Mouse (Mus musculus): ENCODE data around the gene Ufsp1.
"Not testable (repeated sequence)": the region's sequence is repeated elsewhere in the genome, so short reads cannot be mapped to it uniquely, and the experiment has no call there.

The Ufsp1 gene

DNA sequence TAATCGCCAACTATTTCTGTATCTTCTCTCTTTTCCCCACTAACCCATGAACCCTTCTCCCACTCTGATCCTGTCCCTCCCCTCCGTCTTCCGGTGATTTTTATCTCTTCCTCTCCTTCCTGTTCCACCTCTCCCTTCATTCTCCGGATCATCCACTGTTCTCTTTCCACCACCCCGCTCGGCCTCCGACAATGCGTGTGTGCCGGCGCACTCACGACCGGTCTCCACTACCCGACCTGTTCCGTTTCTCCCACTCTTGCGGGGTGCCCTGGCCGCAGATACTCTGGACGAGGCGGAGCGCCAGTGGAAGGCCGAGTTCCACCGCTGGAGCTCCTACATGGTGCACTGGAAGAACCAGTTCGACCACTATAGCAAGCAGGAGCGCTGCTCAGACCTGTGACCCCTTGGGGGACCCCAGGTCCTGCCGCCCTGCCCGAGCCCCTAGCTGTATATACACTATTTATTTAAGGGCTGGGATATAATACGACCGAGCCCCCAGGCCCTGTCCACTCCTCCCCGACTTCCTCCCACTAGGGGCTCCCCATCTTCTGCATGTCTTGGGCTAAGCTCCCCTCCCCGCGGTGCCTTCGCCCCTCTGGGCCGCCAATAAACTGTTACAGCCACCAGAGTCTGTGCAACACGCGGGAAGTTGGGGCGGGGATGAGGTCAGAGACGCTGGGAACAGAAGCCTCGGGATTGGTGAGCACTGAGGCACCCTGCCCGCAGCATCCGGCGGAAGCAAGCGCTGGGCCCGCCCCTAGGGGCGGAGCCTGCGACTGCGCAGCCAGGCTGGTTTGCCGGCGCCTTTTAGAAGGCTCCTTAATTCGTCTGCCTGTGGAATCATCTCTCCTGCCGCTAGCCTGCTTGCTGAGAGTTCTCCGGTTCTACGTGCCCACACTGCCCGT lies at the start of gene Ufsp1:
TSS of gene Ufsp1 (plus strand) at position 791 of the 905 bp plus-strand sequence.
- peak; percentile 84 for DNase-seq (ENCODE audit: low spot score)

DNA sequence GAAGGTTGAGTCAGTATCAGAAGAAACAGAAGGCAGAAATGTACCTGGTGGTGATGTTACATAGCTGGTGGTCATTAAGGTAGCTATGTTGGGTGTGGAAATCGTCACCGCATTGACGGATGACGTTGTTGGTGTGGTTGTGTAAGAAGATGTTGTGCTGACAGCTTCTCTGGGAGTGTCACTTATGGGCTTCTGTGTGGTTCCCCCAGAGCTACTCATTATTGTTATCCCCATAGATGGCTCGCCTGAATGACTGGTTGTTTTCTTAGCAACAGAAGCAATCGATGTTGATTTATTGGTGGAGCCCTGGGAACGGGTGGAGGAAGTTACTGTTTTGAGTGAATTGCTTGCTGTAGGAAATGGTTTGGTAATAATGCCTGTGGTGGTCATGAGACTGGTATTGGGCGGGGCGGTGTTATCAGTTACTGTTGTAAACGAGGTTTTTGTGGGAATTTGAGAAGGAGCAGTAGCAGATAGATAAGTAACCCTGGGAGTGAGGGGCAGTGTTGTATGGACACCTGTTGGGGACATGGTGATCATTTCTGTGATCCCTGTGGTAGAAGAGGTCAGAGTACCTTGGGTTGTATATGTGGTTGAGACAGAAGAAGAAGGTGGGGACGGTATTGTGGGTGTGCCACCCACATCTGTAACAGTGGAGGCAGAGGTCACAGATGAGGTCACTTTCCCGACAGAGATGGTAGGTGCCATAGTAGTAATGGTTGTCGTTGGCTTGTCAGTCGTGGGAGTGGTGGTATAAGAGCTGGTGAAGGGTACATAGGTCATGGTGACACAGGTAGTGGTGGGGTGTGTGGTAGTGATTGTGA lies 30.3 kb upstream of the Ufsp1 start:
- DNase-seq (ENCODE audit: low spot score), result no peak

DNA sequence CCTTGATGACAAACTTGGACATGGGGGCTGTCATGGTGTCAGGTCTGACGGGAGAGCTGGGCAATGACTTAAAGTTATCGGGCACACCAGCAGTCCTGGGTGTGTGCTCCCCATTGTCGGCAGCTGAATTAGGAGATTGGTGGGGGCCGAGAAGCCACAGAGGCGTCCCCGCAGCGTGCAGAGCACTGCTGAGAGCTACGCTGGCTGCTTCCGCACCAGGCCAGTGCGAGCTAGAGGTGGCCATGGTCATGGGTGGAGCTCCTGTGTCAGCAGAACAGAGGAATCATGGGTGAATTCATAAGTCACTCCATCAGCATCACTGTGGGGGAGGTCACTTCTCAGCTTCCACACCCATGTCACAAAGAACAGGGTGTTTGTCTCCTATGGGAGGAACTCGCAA lies 29.6 kb upstream of the Ufsp1 start:
- DNase-seq (ENCODE audit: low spot score), result no peak

- DNase-seq (ENCODE audit: low spot score), result no peak
These were observed 26.1 kb upstream of the Ufsp1 start for GRCm38 (mm10) chr5:137268131-137268910.

- no peak for DNase-seq (ENCODE audit: low spot score)
These were observed 16.8 kb upstream of the Ufsp1 start for GRCm38 (mm10) chr5:137277360-137278342.

DNA sequence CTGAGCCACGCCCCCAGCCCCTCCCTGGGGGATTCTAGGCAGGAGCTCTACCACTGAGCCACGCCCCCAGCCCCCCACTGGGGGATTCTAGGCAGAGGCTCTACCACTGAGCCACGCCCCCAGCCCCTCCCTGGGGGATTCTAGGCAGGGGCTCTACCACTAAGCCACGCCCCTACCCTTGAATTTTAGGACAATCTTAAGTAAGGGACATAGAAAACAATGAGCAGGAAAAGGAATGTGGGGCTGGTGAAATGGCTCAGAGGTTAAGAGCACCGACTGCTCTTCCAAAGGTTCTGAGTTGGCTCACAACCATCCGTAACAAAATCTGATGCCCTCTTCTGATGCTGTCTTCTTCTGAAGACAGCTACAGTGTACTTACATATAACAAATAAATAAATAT lies 10.0 kb upstream of the Ufsp1 start:
- not testable (repeated sequence) for DNase-seq (ENCODE audit: low spot score)

DNA sequence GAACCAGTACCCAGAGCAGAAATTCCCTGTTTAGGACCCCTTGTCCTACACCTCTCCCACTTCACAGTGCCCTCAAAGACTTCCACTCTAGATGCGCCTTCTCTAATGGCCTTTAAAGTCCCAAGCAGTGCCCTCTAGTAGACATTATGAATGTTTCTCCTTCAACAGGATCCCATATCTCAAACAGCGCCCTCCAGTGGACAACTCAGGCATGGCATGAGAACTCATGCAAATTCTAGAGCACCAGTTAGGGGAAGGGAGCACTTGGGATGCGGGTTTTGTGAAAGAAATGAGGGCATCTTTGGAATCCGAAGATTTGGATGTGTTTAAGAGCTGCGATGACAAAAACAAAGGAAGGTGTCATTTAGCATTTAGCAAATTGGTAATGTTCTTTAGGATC lies 9.4 kb upstream of the Ufsp1 start:
- DNase-seq (ENCODE audit: low spot score), result no peak

DNA sequence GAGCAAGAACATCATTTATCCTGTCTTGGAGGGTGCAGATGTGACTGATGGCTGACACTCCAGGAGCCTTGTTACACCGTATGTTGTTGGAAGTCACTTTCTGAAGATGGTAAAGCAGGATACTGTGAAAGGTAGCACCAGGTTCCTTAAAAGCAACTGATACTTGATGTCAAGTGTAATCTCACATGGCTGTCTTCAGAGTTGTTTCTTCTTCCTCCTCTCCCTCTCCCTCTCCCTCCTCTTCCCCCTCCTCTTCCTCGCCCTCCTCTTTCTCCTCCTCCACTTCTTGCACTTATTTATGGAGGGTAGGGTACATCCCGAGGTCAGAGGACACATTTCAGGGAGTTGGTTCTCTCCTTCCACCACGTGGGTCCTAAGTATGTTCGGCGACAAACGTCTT lies 8.4 kb upstream of the Ufsp1 start:
- DNase-seq (ENCODE audit: low spot score), result no peak

- peak; percentile 67 for DNase-seq (ENCODE audit: low spot score)
These were observed 7.8 kb upstream of the Ufsp1 start for GRCm38 (mm10) chr5:137286655-137287031.

- no peak for DNase-seq (ENCODE audit: low spot score)
These were observed 7.1 kb upstream of the Ufsp1 start, which contains the start of gene Ache for GRCm38 (mm10) chr5:137287032-137287952. Ache (plus strand) TSS chr5:137287519.

GRCm38 (mm10) chr5:137287953-137288743 lies 6.3 kb upstream of the Ufsp1 start:
- DNase-seq (ENCODE audit: low spot score), result no peak

GRCm38 (mm10) chr5:137288999-137289470 lies 5.4 kb upstream of the Ufsp1 start:
- DNase-seq (ENCODE audit: low spot score), result no peak

DNA sequence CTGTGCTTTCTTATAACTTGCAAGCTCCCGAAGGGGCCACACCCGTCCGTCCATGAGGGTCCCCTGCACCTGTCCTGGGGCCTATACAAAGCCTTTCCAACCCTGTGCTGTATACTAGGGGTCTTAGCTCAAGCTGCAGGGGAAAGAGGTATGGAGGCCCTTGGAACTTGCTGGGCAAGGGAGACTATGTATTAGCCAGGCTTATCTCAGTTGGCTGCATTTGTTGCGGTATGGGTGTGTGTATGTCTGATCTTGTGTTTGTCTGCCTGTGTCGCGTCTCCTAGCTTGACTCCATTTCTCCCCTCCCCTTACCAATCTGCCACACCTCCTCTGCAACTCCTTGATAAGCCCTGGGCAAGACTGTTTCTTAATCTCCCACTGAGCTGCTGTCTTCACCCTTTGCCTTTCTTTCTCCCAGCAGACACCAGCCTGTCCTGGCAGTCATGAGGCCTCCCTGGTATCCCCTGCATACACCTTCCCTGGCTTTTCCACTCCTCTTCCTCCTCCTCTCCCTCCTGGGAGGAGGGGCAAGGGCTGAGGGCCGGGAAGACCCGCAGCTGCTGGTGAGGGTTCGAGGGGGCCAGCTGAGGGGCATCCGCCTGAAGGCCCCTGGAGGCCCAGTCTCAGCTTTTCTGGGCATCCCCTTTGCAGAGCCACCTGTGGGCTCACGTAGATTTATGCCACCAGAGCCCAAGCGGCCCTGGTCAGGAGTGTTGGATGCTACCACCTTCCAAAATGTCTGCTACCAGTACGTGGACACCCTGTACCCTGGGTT lies 4.7 kb upstream of the Ufsp1 start:
- DNase-seq (ENCODE audit: low spot score), result no peak

GRCm38 (mm10) chr5:137290677-137291076 lies 3.8 kb upstream of the Ufsp1 start:
- peak; percentile 33 for DNase-seq (ENCODE audit: low spot score)

DNA sequence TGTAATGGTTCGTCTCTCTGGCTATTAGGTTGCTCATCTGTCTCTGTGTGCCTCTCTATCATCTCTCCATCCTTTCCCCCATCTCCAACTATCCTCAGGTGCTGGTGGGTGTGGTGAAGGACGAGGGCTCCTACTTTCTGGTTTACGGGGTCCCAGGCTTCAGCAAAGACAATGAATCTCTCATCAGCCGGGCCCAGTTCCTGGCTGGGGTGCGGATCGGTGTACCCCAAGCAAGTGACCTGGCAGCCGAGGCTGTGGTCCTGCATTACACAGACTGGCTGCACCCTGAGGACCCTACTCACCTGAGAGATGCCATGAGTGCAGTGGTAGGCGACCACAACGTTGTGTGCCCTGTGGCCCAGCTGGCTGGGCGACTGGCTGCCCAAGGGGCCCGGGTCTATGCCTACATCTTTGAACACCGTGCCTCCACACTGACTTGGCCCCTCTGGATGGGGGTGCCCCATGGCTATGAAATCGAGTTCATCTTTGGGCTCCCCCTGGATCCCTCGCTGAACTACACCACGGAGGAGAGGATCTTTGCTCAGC lies 3.0 kb upstream of the Ufsp1 start:
- no peak for DNase-seq (ENCODE audit: low spot score)

- peak; percentile 35 for DNase-seq (ENCODE audit: low spot score)
These were observed 1.1 kb upstream of the Ufsp1 start for GRCm38 (mm10) chr5:137293282-137293681.

GRCm38 (mm10) chr5:137294744-137295093 lies 290 bp downstream of the Ufsp1 start:
- DNase-seq (ENCODE audit: low spot score), result no peak

DNA sequence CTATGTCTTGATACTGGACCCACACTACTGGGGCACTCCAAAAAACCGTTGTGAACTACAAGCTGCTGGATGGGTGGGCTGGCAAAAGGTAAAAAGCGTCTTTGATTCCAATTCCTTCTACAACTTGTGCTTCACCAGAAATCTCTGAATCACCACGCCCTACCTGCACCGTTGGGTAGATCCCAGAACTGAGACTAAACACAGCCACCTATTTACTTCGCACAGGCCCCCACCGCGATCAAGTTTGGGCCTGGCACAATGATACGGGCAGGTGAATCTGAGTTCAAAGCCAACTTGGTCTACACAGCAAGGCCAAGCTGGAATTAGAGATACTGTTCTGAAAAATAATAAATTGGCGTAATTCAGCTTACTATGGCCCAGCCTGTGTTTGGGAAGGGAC lies 867 bp downstream of the Ufsp1 start:
- DNase-seq (ENCODE audit: low spot score), result no peak
